Comparison of ENCODE assay signal across 33 mouse cellular contexts in genomic region chr5:113204193-113204592, GRCm38 (mm10). TPM values are rescaled to one million over a fixed set of nuclear protein-coding genes. Genes with fewer than 3 reads are reported as not detected.
A peak's percentile ranks its signal among the peaks of the same experiment; 100 is the strongest.
DNase-seq lines count a peak whose midpoint lies in the region; ATAC-seq and TF ChIP-seq lines count a peak whose summit lies in the region.
"Had no signal": no experiment of that assay in that cellular context is flagged by ENCODE, and none has a peak within 500 bp of the region (broad histone marks: within the 10 kb centered on the region; RNA-seq: fewer than 3 reads in every experiment).

No protein-coding gene starts in this region.

- H3K9ac ChIP-seq in liver, adult 2 months (ENCODE audit: low read depth, low read length) = no peak overlapping the region
- no peak overlapping the region for H3K9ac ChIP-seq in liver, embryonic 12.5 days
- H3K9ac ChIP-seq: embryonic facial prominence, embryonic 13.5 days; forebrain, embryonic 12.5 days; forebrain, embryonic 15.5 days; heart, embryonic 13.5 days; hindbrain, embryonic 14.5 days had no signal

- H3K27ac ChIP-seq in liver, adult 2 months (replicated peaks; ENCODE audit: insufficient read depth, low read depth, low read length) = no peak overlapping the region
- no peak overlapping the region for H3K27ac ChIP-seq in liver, embryonic 12.5 days
- H3K27ac ChIP-seq in brown adipose tissue, adult 24 weeks (replicated peaks; ENCODE audit: low read depth, low read length) = peak overlapping the region; percentile 10
- H3K27ac ChIP-seq: embryonic facial prominence, embryonic 10.5 days; embryonic facial prominence, embryonic 13.5 days; forebrain, embryonic 12.5 days; forebrain, embryonic 15.5 days; heart, embryonic 13.5 days; hindbrain, embryonic 14.5 days; hindbrain, postnatal 0 days had no signal

- no peaks in the 10 kb centered on the region for H3K27me3 ChIP-seq in liver, adult 2 months (ENCODE audit: control insufficient read depth, insufficient read depth, low read length)
- H3K27me3 ChIP-seq in liver, embryonic 12.5 days (replicated peaks) = no peaks in the 10 kb centered on the region
- H3K27me3 ChIP-seq: embryonic facial prominence, embryonic 13.5 days; forebrain, embryonic 12.5 days; forebrain, embryonic 15.5 days; heart, embryonic 13.5 days; Patski had no signal

- peaks cover 25% of the 10 kb centered on the region for H3K4me1 ChIP-seq in liver, adult 2 months (ENCODE audit: control insufficient read depth, insufficient read depth, low read length)
- peaks cover 43% of the 10 kb centered on the region for H3K4me1 ChIP-seq in liver, embryonic 12.5 days
- H3K4me1 ChIP-seq in brown adipose tissue, adult 24 weeks (ENCODE audit: control insufficient read depth, insufficient read depth, insufficient read length, low read length) = peaks cover 41% of the 10 kb centered on the region

- 61% methylated on average over 9 of the region's 9 CpGs for WGBS in liver, adult 2 months
- 74% methylated on average over 9 of the region's 9 CpGs for WGBS in liver, embryonic 12.5 days (ENCODE audit: insufficient replicate concordance)

- H3K4me2 ChIP-seq in liver, embryonic 12.5 days = no peak overlapping the region
- H3K4me2 ChIP-seq: embryonic facial prominence, embryonic 13.5 days; forebrain, embryonic 12.5 days; forebrain, embryonic 15.5 days; heart, embryonic 13.5 days; hindbrain, embryonic 14.5 days had no signal

- peaks cover 29% of the 10 kb centered on the region; the same call in 1 of the 2 replicates for H3K79me2 ChIP-seq in liver, adult 2 months (ENCODE audit: control insufficient read depth, insufficient read depth, low read length)

- no peak overlapping the region for H3K4me3 ChIP-seq in liver, adult 2 months (ENCODE audit: insufficient read depth, low read depth, low read length)
- H3K4me3 ChIP-seq in liver, embryonic 12.5 days = no peak overlapping the region
- no peak overlapping the region for H3K4me3 ChIP-seq in brown adipose tissue, adult 24 weeks (ENCODE audit: insufficient read depth, low read depth, low read length)
- H3K4me3 ChIP-seq: embryonic facial prominence, embryonic 10.5 days; embryonic facial prominence, embryonic 13.5 days; erythroblast, embryonic 14.5 days; forebrain, embryonic 12.5 days; forebrain, embryonic 15.5 days; heart, embryonic 10.5 days; heart, embryonic 13.5 days had no signal

- no peak for TF ChIP-seq POLR2A in liver, adult 2 months (IDR thresholded peaks at IDR 0.05; ENCODE audit: extremely low read depth, insufficient read depth, low read length)

- ATAC-seq in liver, embryonic 12.5 days = no peak
- ATAC-seq: forebrain, embryonic 15.5 days; hindbrain, postnatal 0 days; inflammation-experienced regulatory T-cells, adult 6 months had no signal

- peak; percentile 46 for DNase-seq in liver, adult 2 months (ENCODE audit: extremely low read depth, low read depth, low spot score)
- peak; percentile 49 for DNase-seq in urinary bladder, postnatal 14 days (ENCODE audit: low spot score)
- DNase-seq in urinary bladder, adult 2 months (ENCODE audit: low spot score) = no peak
- no peak for DNase-seq in spleen, postnatal 10 days (ENCODE audit: low spot score in 2 of 2)
- DNase-seq: adrenal gland, postnatal 10 days; adrenal gland, postnatal 36 days; cerebellum, adult 11 months; cerebellum, adult 2 months; cerebellum, adult 9-11 months; cerebellum, postnatal 25 days; embryo, embryonic 11 days; gastrocnemius, postnatal 14 days; heart, adult 11 months; heart, postnatal 14 days; heart, postnatal 4 days had no signal

- TF ChIP-seq CTCF in liver, adult 2 months (IDR thresholded peaks at IDR 0.05; ENCODE audit: low read depth, low read length) = no peak

- 0 out of 2 replicates have a peak, but pooled peaks cover 5% of the 10 kb centered on the region for H3K9me3 ChIP-seq in liver, embryonic 12.5 days (replicated peaks)
- H3K9me3 ChIP-seq: forebrain, embryonic 12.5 days; forebrain, embryonic 15.5 days; heart, embryonic 10.5 days; heart, embryonic 13.5 days had no signal

- no peaks in the 10 kb centered on the region for H3K36me3 ChIP-seq in liver, adult 2 months (ENCODE audit: control insufficient read depth, insufficient read depth, low read length)
- H3K36me3 ChIP-seq in liver, embryonic 12.5 days = no peaks in the 10 kb centered on the region
- H3K36me3 ChIP-seq: embryonic facial prominence, embryonic 10.5 days; embryonic facial prominence, embryonic 13.5 days; forebrain, embryonic 12.5 days; forebrain, embryonic 15.5 days; heart, embryonic 13.5 days had no signal

RNA-seq across cellular contexts. Expression of gene 2900026A02Rik, which starts 16.8 kb away (rescaled TPM):
- 8.0 and 15.4 TPM in 2 replicates for total RNA-seq in liver, adult 2 months (2014; rRNA removed)
- polyA plus RNA-seq in liver, adult 2 months (2012; rRNA removed) = 29.2 and 35.8 TPM in 2 replicates
- polyA plus RNA-seq in liver, embryonic 12.5 days (2016; fragmentation: Nextera tagmentation; extraction: Ambion mirVana) = 1.9 and 2.0 TPM in 2 replicates
- polyA plus RNA-seq in urinary bladder, adult 2 months (2012; rRNA removed) = 18.1 and 24.9 TPM in 2 replicates
- polyA plus RNA-seq in brown adipose tissue, adult 24 weeks (2012; ENCODE audit: insufficient read depth, insufficient read length, missing spikeins) = 3.5 and 5.5 TPM in 2 replicates

RNA-seq across cellular contexts. Expression of gene Tmem211, which starts 22.5 kb away (rescaled TPM):
- total RNA-seq in liver, adult 2 months (2014; rRNA removed) = not detected in 2 replicates
- polyA plus RNA-seq in liver, adult 2 months (2012; rRNA removed) = not detected in 2 replicates
- polyA plus RNA-seq in liver, embryonic 12.5 days (2016; fragmentation: Nextera tagmentation; extraction: Ambion mirVana) = not detected in 2 replicates
- 0.06 TPM in 1 of 2 replicates, not detected in the other for polyA plus RNA-seq in urinary bladder, adult 2 months (2012; rRNA removed)
- polyA plus RNA-seq in brown adipose tissue, adult 24 weeks (2012; ENCODE audit: insufficient read depth, insufficient read length, missing spikeins) = not detected in 2 replicates
- total RNA-seq: adrenal gland, adult 18-20 months; adrenal gland, postnatal 10 days; adrenal gland, postnatal 36 days; common myeloid progenitor, adult 5-6 weeks; gastrocnemius, postnatal 14 days; gastrocnemius, postnatal 4 days; heart, postnatal 14 days; heart, postnatal 4 days had no signal
- polyA plus RNA-seq: embryonic facial prominence, embryonic 13.5 days; erythroblast, embryonic 14.5 days; forebrain, embryonic 15.5 days; heart, embryonic 10.5 days; heart, embryonic 13.5 days; heart, embryonic 16.5 days; hindbrain, embryonic 11.5 days; hindbrain, embryonic 14.5 days; inflammation-experienced regulatory T-cells, adult 6 months; Patski had no signal

Comparison
In these comparisons a context has a peak if more than half of its experiments do, and no peak if none do; other contexts are left out.
1. DNase-seq: peak in liver, adult 2 months (single experiment) and urinary bladder, postnatal 14 days (single experiment); none in urinary bladder, adult 2 months (single experiment) and spleen, postnatal 10 days (0 of 2).